Mouse (Mus musculus): ENCODE measurements around the gene Haghl. TPM values are rescaled to one million over a fixed set of nuclear protein-coding genes. Genes with fewer than 3 reads are reported as not detected.

Haghl gene
- polyA plus RNA-seq, 1 experiment from 2014 or later = 135 TPM

- H3K4me3 ChIP-seq (replicated peaks; ENCODE audit: low read length) = no peak overlapping the region
- no peaks in the 10 kb centered on the region for H3K36me3 ChIP-seq (ENCODE audit: control insufficient read depth, insufficient read depth)
- no peaks in the 10 kb centered on the region for H3K4me1 ChIP-seq (replicated peaks; ENCODE audit: control insufficient read depth, insufficient read depth, low read length)
- 80% methylated on average over 9 of the region's 9 CpGs for WGBS
- ATAC-seq = no peak
- no peaks in the 10 kb centered on the region for H3K27me3 ChIP-seq (replicated peaks; ENCODE audit: control insufficient read depth, insufficient read depth, low read length)
- no peak overlapping the region for H3K9ac ChIP-seq (replicated peaks; ENCODE audit: low read depth, low read length)
- H3K27ac ChIP-seq (ENCODE audit: low read length) = no peak overlapping the region
- H3K9me3 ChIP-seq (ENCODE audit: control insufficient read depth, low read length) = no peaks in the 10 kb centered on the region
- no peak overlapping the region for H3K4me2 ChIP-seq (ENCODE audit: low read length)
Measured at GRCm38 (mm10) chr17:25756378-25757242, 28.9 kb downstream of the Haghl start.

GRCm38 (mm10) chr17:25755627-25756377 lies 29.7 kb downstream of the Haghl start:
- Histone ChIP-seq H3K9ac (replicated peaks; ENCODE audit: low read depth, low read length) (no peak overlapping the region), H3K4me2 (ENCODE audit: low read length) (no peak overlapping the region), H3K4me3 (replicated peaks; ENCODE audit: low read length) (no peak overlapping the region), H3K9me3 (ENCODE audit: control insufficient read depth, low read length) (no peaks in the 10 kb centered on the region), H3K27ac (ENCODE audit: low read length) (no peak overlapping the region), H3K27me3 (replicated peaks; ENCODE audit: control insufficient read depth, insufficient read depth, low read length) (no peaks in the 10 kb centered on the region), H3K36me3 (ENCODE audit: control insufficient read depth, insufficient read depth) (no peaks in the 10 kb centered on the region), H3K4me1 (replicated peaks; ENCODE audit: control insufficient read depth, insufficient read depth, low read length) (no peaks in the 10 kb centered on the region)
- 79% methylated on average over 4 of the region's 4 CpGs for WGBS
- ATAC-seq = no peak

GRCm38 (mm10) chr17:25755086-25755485 lies 30.4 kb downstream of the Haghl start:
- Histone ChIP-seq H3K4me1 (replicated peaks; ENCODE audit: control insufficient read depth, insufficient read depth, low read length) (no peaks in the 10 kb centered on the region), H3K4me2 (ENCODE audit: low read length) (no peak overlapping the region), H3K4me3 (replicated peaks; ENCODE audit: low read length) (no peak overlapping the region), H3K27ac (ENCODE audit: low read length) (no peak overlapping the region), H3K9ac (replicated peaks; ENCODE audit: low read depth, low read length) (no peak overlapping the region), H3K9me3 (ENCODE audit: control insufficient read depth, low read length) (no peaks in the 10 kb centered on the region), H3K27me3 (replicated peaks; ENCODE audit: control insufficient read depth, insufficient read depth, low read length) (no peaks in the 10 kb centered on the region), H3K36me3 (ENCODE audit: control insufficient read depth, insufficient read depth) (no peaks in the 10 kb centered on the region)
- WGBS = 78% methylated on average over 4 of the region's 4 CpGs
- no peak for ATAC-seq

- Histone ChIP-seq H3K9me3 (ENCODE audit: control insufficient read depth, low read length) (no peaks in the 10 kb centered on the region), H3K27ac (ENCODE audit: low read length) (no peak within 1 kb of the TSS), H3K36me3 (ENCODE audit: control insufficient read depth, insufficient read depth) (no peaks in the 10 kb centered on the region), H3K27me3 (replicated peaks; ENCODE audit: control insufficient read depth, insufficient read depth, low read length) (no peaks in the 10 kb centered on the region), H3K4me1 (replicated peaks; ENCODE audit: control insufficient read depth, insufficient read depth, low read length) (no peaks in the 10 kb centered on the region), H3K4me3 (replicated peaks; ENCODE audit: low read length) (no peak within 1 kb of the TSS), H3K9ac (replicated peaks; ENCODE audit: low read depth, low read length) (no peak within 1 kb of the TSS), H3K4me2 (ENCODE audit: low read length) (no peak within 1 kb of the TSS)
- WGBS = 84% methylated on average over 9 of the region's 9 CpGs
- ATAC-seq = no peak
Measured at GRCm38 (mm10) chr17:25754241-25754640, 31.2 kb downstream of the Haghl start, which contains the start of gene Msln. Gene Msln (minus strand): TSS chr17:25754378.

GRCm38 (mm10) chr17:25751446-25751845 lies 34.0 kb downstream of the Haghl start:
- 40% methylated on average over 5 of the region's 5 CpGs for WGBS
- Histone ChIP-seq H3K9ac (replicated peaks; ENCODE audit: low read depth, low read length) (no peak overlapping the region), H3K36me3 (ENCODE audit: control insufficient read depth, insufficient read depth) (no peaks in the 10 kb centered on the region), H3K4me1 (replicated peaks; ENCODE audit: control insufficient read depth, insufficient read depth, low read length) (no peaks in the 10 kb centered on the region), H3K4me3 (replicated peaks; ENCODE audit: low read length) (no peak overlapping the region), H3K9me3 (ENCODE audit: control insufficient read depth, low read length) (no peaks in the 10 kb centered on the region), H3K27ac (ENCODE audit: low read length) (no peak overlapping the region), H3K27me3 (replicated peaks; ENCODE audit: control insufficient read depth, insufficient read depth, low read length) (no peaks in the 10 kb centered on the region), H3K4me2 (ENCODE audit: low read length) (no peak overlapping the region)
- ATAC-seq = no peak

- Histone ChIP-seq H3K27me3 (replicated peaks; ENCODE audit: control insufficient read depth, insufficient read depth, low read length) (no peaks in the 10 kb centered on the region), H3K27ac (ENCODE audit: low read length) (no peak overlapping the region), H3K9me3 (ENCODE audit: control insufficient read depth, low read length) (no peaks in the 10 kb centered on the region), H3K4me2 (ENCODE audit: low read length) (no peak overlapping the region), H3K9ac (replicated peaks; ENCODE audit: low read depth, low read length) (no peak overlapping the region), H3K36me3 (ENCODE audit: control insufficient read depth, insufficient read depth) (no peaks in the 10 kb centered on the region), H3K4me1 (replicated peaks; ENCODE audit: control insufficient read depth, insufficient read depth, low read length) (no peaks in the 10 kb centered on the region), H3K4me3 (replicated peaks; ENCODE audit: low read length) (no peak overlapping the region)
- no peak for ATAC-seq
- 80% methylated on average over 6 of the region's 6 CpGs for WGBS
Measured at GRCm38 (mm10) chr17:25749314-25749713, 36.2 kb downstream of the Haghl start.

GRCm38 (mm10) chr17:25748238-25748637 lies 37.2 kb downstream of the Haghl start:
- Histone ChIP-seq H3K4me2 (ENCODE audit: low read length) (no peak overlapping the region), H3K9ac (replicated peaks; ENCODE audit: low read depth, low read length) (no peak overlapping the region), H3K36me3 (ENCODE audit: control insufficient read depth, insufficient read depth) (no peaks in the 10 kb centered on the region), H3K9me3 (ENCODE audit: control insufficient read depth, low read length) (no peaks in the 10 kb centered on the region), H3K4me3 (replicated peaks; ENCODE audit: low read length) (no peak overlapping the region), H3K27me3 (replicated peaks; ENCODE audit: control insufficient read depth, insufficient read depth, low read length) (no peaks in the 10 kb centered on the region), H3K27ac (ENCODE audit: low read length) (no peak overlapping the region), H3K4me1 (replicated peaks; ENCODE audit: control insufficient read depth, insufficient read depth, low read length) (no peaks in the 10 kb centered on the region)
- WGBS = 95% methylated on average over 4 of the region's 4 CpGs
- no peak for ATAC-seq

GRCm38 (mm10) chr17:25744311-25744710 lies 41.2 kb downstream of the Haghl start:
- Histone ChIP-seq H3K36me3 (ENCODE audit: control insufficient read depth, insufficient read depth) (no peaks in the 10 kb centered on the region), H3K9me3 (ENCODE audit: control insufficient read depth, low read length) (no peaks in the 10 kb centered on the region), H3K27me3 (replicated peaks; ENCODE audit: control insufficient read depth, insufficient read depth, low read length) (no peaks in the 10 kb centered on the region), H3K27ac (ENCODE audit: low read length) (no peak overlapping the region), H3K4me2 (ENCODE audit: low read length) (no peak overlapping the region), H3K9ac (replicated peaks; ENCODE audit: low read depth, low read length) (no peak overlapping the region), H3K4me3 (replicated peaks; ENCODE audit: low read length) (no peak overlapping the region), H3K4me1 (replicated peaks; ENCODE audit: control insufficient read depth, insufficient read depth, low read length) (no peaks in the 10 kb centered on the region)
- ATAC-seq = no peak
- 87% methylated on average over 10 of the region's 10 CpGs for WGBS

GRCm38 (mm10) chr17:25743831-25744230 lies 41.6 kb downstream of the Haghl start:
- Histone ChIP-seq H3K4me1 (replicated peaks; ENCODE audit: control insufficient read depth, insufficient read depth, low read length) (no peaks in the 10 kb centered on the region), H3K4me2 (ENCODE audit: low read length) (no peak overlapping the region), H3K27ac (ENCODE audit: low read length) (no peak overlapping the region), H3K4me3 (replicated peaks; ENCODE audit: low read length) (no peak overlapping the region), H3K9ac (replicated peaks; ENCODE audit: low read depth, low read length) (no peak overlapping the region), H3K27me3 (replicated peaks; ENCODE audit: control insufficient read depth, insufficient read depth, low read length) (no peaks in the 10 kb centered on the region), H3K9me3 (ENCODE audit: control insufficient read depth, low read length) (no peaks in the 10 kb centered on the region), H3K36me3 (ENCODE audit: control insufficient read depth, insufficient read depth) (no peaks in the 10 kb centered on the region)
- 93% methylated on average over 9 of the region's 9 CpGs for WGBS
- no peak for ATAC-seq

All from forebrain, embryonic 16.5 days (tissue).